Mouse (Mus musculus): ENCODE measurements around the gene Arhgap24. TPM values are rescaled to one million over a fixed set of nuclear protein-coding genes. Genes with fewer than 3 reads are reported as not detected.
"Not testable (repeated sequence)": the region's sequence is repeated elsewhere in the genome, so short reads cannot be mapped to it uniquely, and the experiment has no call there.

The Arhgap24 gene
- polyA plus RNA-seq, 1 experiment from 2014 or later, result 13.0 TPM

GRCm38 (mm10) chr5:102930161-102930560, 449.0 kb downstream of the Arhgap24 start:
- H3K36me3 ChIP-seq (ENCODE audit: control insufficient read depth, insufficient read depth, low read length), result no peaks in the 10 kb centered on the region
- no peak for DNase-seq (ENCODE audit: low spot score)
- H3K4me1 ChIP-seq (ENCODE audit: control insufficient read depth, insufficient read depth, low read length), result no peaks in the 10 kb centered on the region
- no peak overlapping the region for H3K27ac ChIP-seq (replicated peaks; ENCODE audit: low read depth, low read length)
- no peak overlapping the region for H3K9ac ChIP-seq (ENCODE audit: low read length)
- H3K27me3 ChIP-seq (ENCODE audit: control insufficient read depth, insufficient read depth, low read length), result no peaks in the 10 kb centered on the region
- H3K4me3 ChIP-seq (ENCODE audit: low read depth, low read length), result no peak overlapping the region
- H3K9me3 ChIP-seq (ENCODE audit: control insufficient read depth, low read length), result no peaks in the 10 kb centered on the region
- no peak for ATAC-seq (ENCODE audit: insufficient number of reproducible peaks, low FRiP score, low TSS enrichment, low read depth)
- WGBS, result 78% methylated on average over 6 of the region's 6 CpGs
- no peak overlapping the region for H3K4me2 ChIP-seq (ENCODE audit: low read depth, severe bottlenecking)

- not testable (repeated sequence) for H3K4me3 ChIP-seq (ENCODE audit: low read depth, low read length); H3K4me1 ChIP-seq (ENCODE audit: control insufficient read depth, insufficient read depth, low read length); H3K27ac ChIP-seq (replicated peaks; ENCODE audit: low read depth, low read length); H3K27me3 ChIP-seq (ENCODE audit: control insufficient read depth, insufficient read depth, low read length); H3K9ac ChIP-seq (ENCODE audit: low read length); DNase-seq (ENCODE audit: low spot score); H3K9me3 ChIP-seq (ENCODE audit: control insufficient read depth, low read length); H3K36me3 ChIP-seq (ENCODE audit: control insufficient read depth, insufficient read depth, low read length); ATAC-seq (ENCODE audit: insufficient number of reproducible peaks, low FRiP score, low TSS enrichment, low read depth); H3K4me2 ChIP-seq (ENCODE audit: low read depth, severe bottlenecking)
- WGBS, result 87% methylated on average over 17 of the region's 17 CpGs
Measured at GRCm38 (mm10) chr5:102943864-102944630, 462.9 kb downstream of the Arhgap24 start.

GRCm38 (mm10) chr5:102946625-102947024, 465.4 kb downstream of the Arhgap24 start:
- no peak for ATAC-seq (ENCODE audit: insufficient number of reproducible peaks, low FRiP score, low TSS enrichment, low read depth)
- 88% methylated on average over 8 of the region's 8 CpGs for WGBS
- Histone ChIP-seq H3K36me3 (ENCODE audit: control insufficient read depth, insufficient read depth, low read length) (no peaks in the 10 kb centered on the region), H3K9ac (ENCODE audit: low read length) (no peak overlapping the region), H3K4me1 (ENCODE audit: control insufficient read depth, insufficient read depth, low read length) (no peaks in the 10 kb centered on the region), H3K9me3 (ENCODE audit: control insufficient read depth, low read length) (no peaks in the 10 kb centered on the region), H3K27ac (replicated peaks; ENCODE audit: low read depth, low read length) (no peak overlapping the region), H3K27me3 (ENCODE audit: control insufficient read depth, insufficient read depth, low read length) (no peaks in the 10 kb centered on the region), H3K4me2 (ENCODE audit: low read depth, severe bottlenecking) (no peak overlapping the region), H3K4me3 (ENCODE audit: low read depth, low read length) (no peak overlapping the region)
- DNase-seq (ENCODE audit: low spot score), result no peak

- Histone ChIP-seq H3K9ac (ENCODE audit: low read length) (no peak overlapping the region), H3K4me2 (ENCODE audit: low read depth, severe bottlenecking) (no peak overlapping the region), H3K4me3 (ENCODE audit: low read depth, low read length) (no peak overlapping the region), H3K27me3 (ENCODE audit: control insufficient read depth, insufficient read depth, low read length) (no peaks in the 10 kb centered on the region), H3K36me3 (ENCODE audit: control insufficient read depth, insufficient read depth, low read length) (no peaks in the 10 kb centered on the region), H3K4me1 (ENCODE audit: control insufficient read depth, insufficient read depth, low read length) (no peaks in the 10 kb centered on the region), H3K9me3 (ENCODE audit: control insufficient read depth, low read length) (no peaks in the 10 kb centered on the region), H3K27ac (replicated peaks; ENCODE audit: low read depth, low read length) (no peak overlapping the region)
- 70% methylated on average over 8 of the region's 8 CpGs for WGBS
- DNase-seq (ENCODE audit: low spot score) (no peak), ATAC-seq (ENCODE audit: insufficient number of reproducible peaks, low FRiP score, low TSS enrichment, low read depth) (no peak)
Measured at GRCm38 (mm10) chr5:102947061-102947711, 466.0 kb downstream of the Arhgap24 start.
